In the genomic region with DNA sequence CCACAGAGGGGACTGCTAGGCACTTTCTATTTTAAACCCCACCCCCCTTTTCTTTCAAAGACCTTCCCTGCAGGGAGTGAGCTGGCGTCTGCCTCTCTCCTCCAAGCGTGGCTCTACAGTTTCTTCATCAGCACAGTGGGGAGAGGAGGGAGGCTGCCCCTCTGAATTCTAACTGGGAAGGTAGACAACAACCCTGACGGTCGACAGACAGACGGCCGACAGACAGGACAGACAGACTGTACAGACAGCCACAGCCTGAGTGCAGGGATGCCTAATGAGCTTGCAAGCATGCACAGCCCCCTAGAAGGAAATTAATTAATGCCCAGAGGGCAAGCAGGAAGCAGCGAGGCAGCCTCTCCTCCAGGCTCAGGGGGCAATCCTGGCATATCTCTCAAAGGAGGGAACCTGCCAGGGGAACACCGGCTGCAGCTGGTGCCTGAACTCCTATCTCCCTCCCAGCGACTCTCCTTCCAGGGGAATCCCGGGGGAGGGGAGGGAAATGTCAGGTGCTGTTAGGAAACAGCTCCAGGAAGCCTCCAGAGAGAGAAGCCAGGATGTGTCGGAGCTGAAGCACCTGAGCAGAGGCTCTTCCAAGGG, we compare ENCODE assay signal across 8 mouse cellular contexts. TPM values are rescaled to one million over a fixed set of nuclear protein-coding genes. Genes with fewer than 3 reads are reported as not detected.
DNase-seq lines count a peak whose midpoint lies in the region; ATAC-seq lines count a peak whose summit lies in the region.
"Had no signal": no experiment of that assay in that cellular context is flagged by ENCODE, and none has a peak within 500 bp of the region (broad histone marks: within the 10 kb centered on the region; RNA-seq: fewer than 3 reads in every experiment).

No protein-coding gene starts in this region.

- H3K9ac ChIP-seq in lung, embryonic 15.5 days = no peak overlapping the region
- peak overlapping the region; percentile 47 for H3K9ac ChIP-seq in forebrain, embryonic 13.5 days
- peak overlapping the region; percentile 56 for H3K9ac ChIP-seq in limb, embryonic 11.5 days (ENCODE audit: low read length)
- H3K9ac ChIP-seq in stomach, embryonic 15.5 days = no peak overlapping the region

- no peak overlapping the region for H3K4me3 ChIP-seq in lung, embryonic 15.5 days
- peak overlapping the region; percentile 15 for H3K4me3 ChIP-seq in forebrain, embryonic 13.5 days
- H3K4me3 ChIP-seq in limb, embryonic 11.5 days (ENCODE audit: low read depth, low read length) = no peak overlapping the region; the same call in 1 of the 2 replicates
- H3K4me3 ChIP-seq in stomach, embryonic 15.5 days (replicated peaks) = no peak overlapping the region

- H3K9me3 ChIP-seq in lung, embryonic 15.5 days = no peaks in the 10 kb centered on the region
- H3K9me3 ChIP-seq in forebrain, embryonic 13.5 days (replicated peaks) = no peaks in the 10 kb centered on the region
- H3K9me3 ChIP-seq in limb, embryonic 11.5 days (ENCODE audit: control insufficient read depth, low read length) = no peaks in the 10 kb centered on the region
- no peaks in the 10 kb centered on the region for H3K9me3 ChIP-seq in stomach, embryonic 15.5 days

- H3K27me3 ChIP-seq in lung, embryonic 15.5 days = no peaks in the 10 kb centered on the region
- no peaks in the 10 kb centered on the region for H3K27me3 ChIP-seq in forebrain, embryonic 13.5 days
- no peaks in the 10 kb centered on the region for H3K27me3 ChIP-seq in limb, embryonic 11.5 days (ENCODE audit: control insufficient read depth, insufficient read depth, low read length)
- H3K27me3 ChIP-seq in stomach, embryonic 15.5 days (replicated peaks) = no peaks in the 10 kb centered on the region

- 0 out of 2 replicates have a peak overlapping the region, but pooled peaks have one; percentile 18 for H3K27ac ChIP-seq in lung, embryonic 15.5 days
- H3K27ac ChIP-seq in forebrain, embryonic 13.5 days = peak overlapping the region; percentile 87
- H3K27ac ChIP-seq in limb, embryonic 11.5 days (replicated peaks; ENCODE audit: low read depth, low read length) = peak overlapping the region; percentile 87
- 0 out of 2 replicates have a peak overlapping the region, but pooled peaks have one; percentile 49 for H3K27ac ChIP-seq in stomach, embryonic 15.5 days

- DNase-seq in lung, postnatal 14 days = no peak
- peak; percentile 53 for DNase-seq in limb, embryonic 11.5 days (ENCODE audit: low spot score)
- DNase-seq in adrenal gland, postnatal 36 days = no peak
- no peak for DNase-seq in right cerebral cortex, adult 2 months (ENCODE audit: low spot score in 2 of 2)
- DNase-seq: lung, adult 18-20 months had no signal

- no peak for ATAC-seq in lung, embryonic 15.5 days (ENCODE audit: borderline replicate concordance, extremely low read depth, low FRiP score, low TSS enrichment)
- peak; percentile 80 for ATAC-seq in forebrain, embryonic 13.5 days
- 0 out of 2 replicates have a peak, but pooled peaks have one; percentile 22 for ATAC-seq in limb, embryonic 11.5 days (ENCODE audit: insufficient number of reproducible peaks, low FRiP score, low TSS enrichment, low read depth)
- ATAC-seq in stomach, embryonic 15.5 days (ENCODE audit: insufficient read depth, low FRiP score, low read depth) = 0 out of 2 replicates have a peak, but pooled peaks have one; percentile 9

- H3K36me3 ChIP-seq in lung, embryonic 15.5 days = no peaks in the 10 kb centered on the region
- no peaks in the 10 kb centered on the region for H3K36me3 ChIP-seq in forebrain, embryonic 13.5 days (ENCODE audit: poor library complexity, severe bottlenecking)
- H3K36me3 ChIP-seq in limb, embryonic 11.5 days (ENCODE audit: control insufficient read depth, insufficient read depth, low read length) = no peaks in the 10 kb centered on the region
- H3K36me3 ChIP-seq in stomach, embryonic 15.5 days = no peaks in the 10 kb centered on the region

- H3K4me2 ChIP-seq in lung, embryonic 15.5 days = peak overlapping the region; percentile 1; the same call in 1 of the 2 replicates
- peak overlapping the region; percentile 51 for H3K4me2 ChIP-seq in forebrain, embryonic 13.5 days
- peak overlapping the region; percentile 51 for H3K4me2 ChIP-seq in limb, embryonic 11.5 days (ENCODE audit: low read depth, severe bottlenecking)
- H3K4me2 ChIP-seq in stomach, embryonic 15.5 days = peak overlapping the region; percentile 31

- WGBS in lung, embryonic 15.5 days = 3% methylated on average over 11 of the region's 11 CpGs
- 1% methylated on average over 11 of the region's 11 CpGs for WGBS in forebrain, embryonic 13.5 days
- WGBS in limb, embryonic 11.5 days = under 1% methylated on average over 11 of the region's 11 CpGs
- 11% methylated on average over 11 of the region's 11 CpGs for WGBS in stomach, embryonic 15.5 days

- peaks cover 40% of the 10 kb centered on the region for H3K4me1 ChIP-seq in lung, embryonic 15.5 days
- H3K4me1 ChIP-seq in forebrain, embryonic 13.5 days = peaks cover 40% of the 10 kb centered on the region
- peaks cover 42% of the 10 kb centered on the region for H3K4me1 ChIP-seq in limb, embryonic 11.5 days (ENCODE audit: control insufficient read depth, insufficient read depth, low read length)
- H3K4me1 ChIP-seq in stomach, embryonic 15.5 days = peaks cover 17% of the 10 kb centered on the region

RNA-seq across cellular contexts. Expression of gene Lrrc75a, which starts 18.0 kb away (rescaled TPM):
- polyA plus RNA-seq in lung, embryonic 15.5 days (2015; fragmentation: Nextera tagmentation; extraction: Ambion mirVana) = 12.6 and 13.0 TPM in 2 replicates
- polyA plus RNA-seq in forebrain, embryonic 13.5 days (2015; fragmentation: Nextera tagmentation; extraction: Ambion mirVana) = 8.0 and 9.4 TPM in 2 replicates
- polyA plus RNA-seq in limb, embryonic 11.5 days (2014; fragmentation: Nextera tagmentation; extraction: Ambion mirVana) = 20.6 TPM in 2 replicates
- polyA plus RNA-seq in stomach, embryonic 15.5 days (2015; fragmentation: Nextera tagmentation; extraction: Ambion mirVana) = 10.0 and 10.5 TPM in 2 replicates
- 10 to 100 TPM; 28.0 to 31.8 TPM for total RNA-seq in adrenal gland, postnatal 36 days (2021)

RNA-seq across cellular contexts. Expression of gene Mmgt2, which starts 18.1 kb away (rescaled TPM):
- polyA plus RNA-seq in lung, embryonic 15.5 days (2015; fragmentation: Nextera tagmentation; extraction: Ambion mirVana) = 40.9 and 42.1 TPM in 2 replicates
- polyA plus RNA-seq in forebrain, embryonic 13.5 days (2015; fragmentation: Nextera tagmentation; extraction: Ambion mirVana) = 31.3 and 33.2 TPM in 2 replicates
- 54.1 and 60.7 TPM in 2 replicates for polyA plus RNA-seq in limb, embryonic 11.5 days (2014; fragmentation: Nextera tagmentation; extraction: Ambion mirVana)
- polyA plus RNA-seq in stomach, embryonic 15.5 days (2015; fragmentation: Nextera tagmentation; extraction: Ambion mirVana) = 47.0 and 50.6 TPM in 2 replicates
- 10 to 100 TPM; 38.0 to 42.6 TPM for total RNA-seq in adrenal gland, postnatal 36 days (2021)

RNA-seq across cellular contexts. Expression of gene Trpv2, which starts 56.0 kb away (rescaled TPM):
- polyA plus RNA-seq in lung, embryonic 15.5 days (2015; fragmentation: Nextera tagmentation; extraction: Ambion mirVana) = 4.6 and 5.5 TPM in 2 replicates
- polyA plus RNA-seq in forebrain, embryonic 13.5 days (2015; fragmentation: Nextera tagmentation; extraction: Ambion mirVana) = 8.2 and 9.1 TPM in 2 replicates
- polyA plus RNA-seq in limb, embryonic 11.5 days (2014; fragmentation: Nextera tagmentation; extraction: Ambion mirVana) = 0.69 and 1.4 TPM in 2 replicates
- 13.4 and 14.6 TPM in 2 replicates for polyA plus RNA-seq in stomach, embryonic 15.5 days (2015; fragmentation: Nextera tagmentation; extraction: Ambion mirVana)
- 1 to 10 TPM; 2.0 to 3.7 TPM for total RNA-seq in adrenal gland, postnatal 36 days (2021)

Comparison
In these comparisons a context has a peak if more than half of its experiments do, and no peak if none do; other contexts are left out.
1. H3K27ac ChIP-seq: peak in every context shown above with its lines; median percentile 87 in forebrain, embryonic 13.5 days; 87 in limb, embryonic 11.5 days; 49 in stomach, embryonic 15.5 days; 18 in lung, embryonic 15.5 days.
2. H3K4me2 ChIP-seq: peak in every context shown above with its lines; median percentile 51 in forebrain, embryonic 13.5 days; 51 in limb, embryonic 11.5 days; 31 in stomach, embryonic 15.5 days; 1 in lung, embryonic 15.5 days.
3. H3K9ac ChIP-seq: peak in forebrain, embryonic 13.5 days (single experiment) and limb, embryonic 11.5 days (single experiment); none in lung, embryonic 15.5 days (single experiment) and stomach, embryonic 15.5 days (single experiment).